Mouse (Mus musculus): ENCODE data around the gene AI597479. TPM values are rescaled to one million over a fixed set of nuclear protein-coding genes. Genes with fewer than 3 reads are reported as not detected.

The AI597479 gene
- 48.9 TPM for polyA plus RNA-seq (2014; fragmentation: Illumina TruSeq; extraction: RNeasy Lipid Tissue Mini Kit (QIAGEN cat#74804); ENCODE audit: low read depth, low replicate concordance)

GRCm38 (mm10) chr1:43098031-43098984 lies at the start of gene AI597479, which contains the start of gene Tgfbrap1:
TSS of gene AI597479 (plus strand) at chr1:43098710.
TSS of gene Tgfbrap1 (minus strand) at chr1:43098637.

Other genes with a start within 250 kb of the AI597479 start
- 65.5 TPM for gene Mrps9, start 247.5 kb upstream of the AI597479 start, polyA plus RNA-seq (2014; fragmentation: Illumina TruSeq; extraction: RNeasy Lipid Tissue Mini Kit (QIAGEN cat#74804); ENCODE audit: low read depth, low replicate concordance)
- gene Gpr45, start 145.8 kb upstream of the AI597479 start, polyA plus RNA-seq (2014; fragmentation: Illumina TruSeq; extraction: RNeasy Lipid Tissue Mini Kit (QIAGEN cat#74804); ENCODE audit: low read depth, low replicate concordance) = 1.9 TPM
- gene Tgfbrap1, start 73 bp upstream of the AI597479 start, polyA plus RNA-seq (2014; fragmentation: Illumina TruSeq; extraction: RNeasy Lipid Tissue Mini Kit (QIAGEN cat#74804); ENCODE audit: low read depth, low replicate concordance) = 15.6 TPM
- gene Fhl2, start 98.3 kb downstream of the AI597479 start, polyA plus RNA-seq (2014; fragmentation: Illumina TruSeq; extraction: RNeasy Lipid Tissue Mini Kit (QIAGEN cat#74804); ENCODE audit: low read depth, low replicate concordance) = 10.4 TPM